Mouse (Mus musculus): Measurements from ENCODE around the gene Gm36028. TPM values are rescaled to one million over a fixed set of nuclear protein-coding genes. Genes with fewer than 3 reads are reported as not detected.
A peak's percentile ranks its signal among the peaks of the same experiment; 100 is the strongest.

Gm36028 gene
- polyA plus RNA-seq, 1 experiment from 2014 or later: 0.72 TPM

- H3K27me3 ChIP-seq (ENCODE audit: control insufficient read depth, insufficient read depth, low read length): no peaks in the 10 kb centered on the region
- no peak overlapping the region for H3K27ac ChIP-seq (ENCODE audit: low read length)
- no peak for ATAC-seq (ENCODE audit: insufficient read depth, low FRiP score)
- WGBS: 82% methylated on average over 12 of the region's 12 CpGs
- no peaks in the 10 kb centered on the region for H3K9me3 ChIP-seq (replicated peaks; ENCODE audit: control insufficient read depth, low read length)
- H3K4me1 ChIP-seq (ENCODE audit: control insufficient read depth, insufficient read depth, low read length): no peaks in the 10 kb centered on the region
- H3K36me3 ChIP-seq (ENCODE audit: control insufficient read depth, insufficient read depth, low read length): peaks cover 12% of the 10 kb centered on the region
- H3K4me2 ChIP-seq (ENCODE audit: low read depth, low read length): no peak overlapping the region
- no peak overlapping the region for H3K9ac ChIP-seq (ENCODE audit: low read length)
- no peak overlapping the region for H3K4me3 ChIP-seq (replicated peaks; ENCODE audit: low read length)
These were observed 36.0 kb downstream of the Gm36028 start for GRCm38 (mm10) chr16:37824778-37825505.

GRCm38 (mm10) chr16:37823949-37824348 lies 37.0 kb downstream of the Gm36028 start:
- Histone ChIP-seq H3K9me3 (replicated peaks; ENCODE audit: control insufficient read depth, low read length) (no peaks in the 10 kb centered on the region), H3K27ac (ENCODE audit: low read length) (no peak overlapping the region), H3K27me3 (ENCODE audit: control insufficient read depth, insufficient read depth, low read length) (no peaks in the 10 kb centered on the region), H3K4me3 (replicated peaks; ENCODE audit: low read length) (no peak overlapping the region), H3K9ac (ENCODE audit: low read length) (no peak overlapping the region), H3K4me1 (ENCODE audit: control insufficient read depth, insufficient read depth, low read length) (no peaks in the 10 kb centered on the region), H3K36me3 (ENCODE audit: control insufficient read depth, insufficient read depth, low read length) (peaks cover 9% of the 10 kb centered on the region), H3K4me2 (ENCODE audit: low read depth, low read length) (no peak overlapping the region)
- ATAC-seq (ENCODE audit: insufficient read depth, low FRiP score): no peak
- 79% methylated on average over 5 of the region's 5 CpGs for WGBS

- no peaks in the 10 kb centered on the region for H3K27me3 ChIP-seq (ENCODE audit: control insufficient read depth, insufficient read depth, low read length)
- no peak overlapping the region for H3K27ac ChIP-seq (ENCODE audit: low read length)
- H3K36me3 ChIP-seq (ENCODE audit: control insufficient read depth, insufficient read depth, low read length): peaks cover 6% of the 10 kb centered on the region
- H3K9ac ChIP-seq (ENCODE audit: low read length): no peak overlapping the region
- WGBS: 93% methylated on average over 4 of the region's 4 CpGs
- no peak for ATAC-seq (ENCODE audit: insufficient read depth, low FRiP score)
- no peak overlapping the region for H3K4me3 ChIP-seq (replicated peaks; ENCODE audit: low read length)
- peaks cover 15% of the 10 kb centered on the region for H3K4me1 ChIP-seq (ENCODE audit: control insufficient read depth, insufficient read depth, low read length)
- no peaks in the 10 kb centered on the region for H3K9me3 ChIP-seq (replicated peaks; ENCODE audit: control insufficient read depth, low read length)
- H3K4me2 ChIP-seq (ENCODE audit: low read depth, low read length): no peak overlapping the region
These were observed 43.0 kb downstream of the Gm36028 start for GRCm38 (mm10) chr16:37817986-37818385.

GRCm38 (mm10) chr16:37814383-37814971 lies 46.5 kb downstream of the Gm36028 start:
- Histone ChIP-seq H3K9me3 (replicated peaks; ENCODE audit: control insufficient read depth, low read length) (no peaks in the 10 kb centered on the region), H3K4me2 (ENCODE audit: low read depth, low read length) (no peak overlapping the region), H3K27ac (ENCODE audit: low read length) (peak overlapping the region; percentile 80), H3K36me3 (ENCODE audit: control insufficient read depth, insufficient read depth, low read length) (peaks cover 6% of the 10 kb centered on the region), H3K4me3 (replicated peaks; ENCODE audit: low read length) (no peak overlapping the region), H3K27me3 (ENCODE audit: control insufficient read depth, insufficient read depth, low read length) (no peaks in the 10 kb centered on the region), H3K4me1 (ENCODE audit: control insufficient read depth, insufficient read depth, low read length) (peaks cover 28% of the 10 kb centered on the region), H3K9ac (ENCODE audit: low read length) (no peak overlapping the region)
- peak; percentile 92 for ATAC-seq (ENCODE audit: insufficient read depth, low FRiP score)
- 19% methylated on average over 7 of the region's 7 CpGs for WGBS

- Histone ChIP-seq H3K27ac (ENCODE audit: low read length) (peak overlapping the region; percentile 80), H3K9me3 (replicated peaks; ENCODE audit: control insufficient read depth, low read length) (no peaks in the 10 kb centered on the region), H3K9ac (ENCODE audit: low read length) (no peak overlapping the region), H3K4me1 (ENCODE audit: control insufficient read depth, insufficient read depth, low read length) (peaks cover 35% of the 10 kb centered on the region), H3K4me2 (ENCODE audit: low read depth, low read length) (peak overlapping the region; percentile 1; the same call in 1 of the 2 replicates), H3K4me3 (replicated peaks; ENCODE audit: low read length) (no peak overlapping the region), H3K36me3 (ENCODE audit: control insufficient read depth, insufficient read depth, low read length) (peaks cover 5% of the 10 kb centered on the region), H3K27me3 (ENCODE audit: control insufficient read depth, insufficient read depth, low read length) (no peaks in the 10 kb centered on the region)
- ATAC-seq (ENCODE audit: insufficient read depth, low FRiP score): no peak
- WGBS: 33% methylated on average over 5 of the region's 5 CpGs
These were observed 47.1 kb downstream of the Gm36028 start for GRCm38 (mm10) chr16:37813691-37814382.

GRCm38 (mm10) chr16:37812474-37812886 lies 48.5 kb downstream of the Gm36028 start:
- H3K27ac ChIP-seq (ENCODE audit: low read length): no peak overlapping the region
- WGBS: 47% methylated on average over 9 of the region's 9 CpGs
- ATAC-seq (ENCODE audit: insufficient read depth, low FRiP score): no peak
- no peaks in the 10 kb centered on the region for H3K27me3 ChIP-seq (ENCODE audit: control insufficient read depth, insufficient read depth, low read length)
- no peak overlapping the region for H3K4me3 ChIP-seq (replicated peaks; ENCODE audit: low read length)
- no peaks in the 10 kb centered on the region for H3K9me3 ChIP-seq (replicated peaks; ENCODE audit: control insufficient read depth, low read length)
- no peaks in the 10 kb centered on the region for H3K36me3 ChIP-seq (ENCODE audit: control insufficient read depth, insufficient read depth, low read length)
- 0 out of 2 replicates have a peak overlapping the region, but pooled peaks have one; percentile 25 for H3K9ac ChIP-seq (ENCODE audit: low read length)
- peaks cover 39% of the 10 kb centered on the region for H3K4me1 ChIP-seq (ENCODE audit: control insufficient read depth, insufficient read depth, low read length)
- no peak overlapping the region for H3K4me2 ChIP-seq (ENCODE audit: low read depth, low read length)

GRCm38 (mm10) chr16:37811874-37812273 lies 49.1 kb downstream of the Gm36028 start:
- Histone ChIP-seq H3K4me3 (replicated peaks; ENCODE audit: low read length) (no peak overlapping the region), H3K4me2 (ENCODE audit: low read depth, low read length) (no peak overlapping the region), H3K9ac (ENCODE audit: low read length) (0 out of 2 replicates have a peak overlapping the region, but pooled peaks have one; percentile 25), H3K36me3 (ENCODE audit: control insufficient read depth, insufficient read depth, low read length) (no peaks in the 10 kb centered on the region), H3K9me3 (replicated peaks; ENCODE audit: control insufficient read depth, low read length) (no peaks in the 10 kb centered on the region), H3K27ac (ENCODE audit: low read length) (no peak overlapping the region; the same call in 1 of the 2 replicates), H3K27me3 (ENCODE audit: control insufficient read depth, insufficient read depth, low read length) (no peaks in the 10 kb centered on the region), H3K4me1 (ENCODE audit: control insufficient read depth, insufficient read depth, low read length) (peaks cover 39% of the 10 kb centered on the region)
- 78% methylated on average over 8 of the region's 8 CpGs for WGBS
- ATAC-seq (ENCODE audit: insufficient read depth, low FRiP score): no peak

- Histone ChIP-seq H3K27me3 (ENCODE audit: control insufficient read depth, insufficient read depth, low read length) (no peaks in the 10 kb centered on the region), H3K36me3 (ENCODE audit: control insufficient read depth, insufficient read depth, low read length) (0 out of 2 replicates have a peak, but pooled peaks cover 5% of the 10 kb centered on the region), H3K4me1 (ENCODE audit: control insufficient read depth, insufficient read depth, low read length) (peaks cover 45% of the 10 kb centered on the region), H3K9ac (ENCODE audit: low read length) (peak overlapping the region; percentile 29; the same call in 1 of the 2 replicates), H3K4me3 (replicated peaks; ENCODE audit: low read length) (no peak overlapping the region), H3K27ac (ENCODE audit: low read length) (peak overlapping the region; percentile 93), H3K9me3 (replicated peaks; ENCODE audit: control insufficient read depth, low read length) (0 out of 2 replicates have a peak, but pooled peaks cover 4% of the 10 kb centered on the region), H3K4me2 (ENCODE audit: low read depth, low read length) (peak overlapping the region; percentile 20; the same call in 1 of the 2 replicates)
- ATAC-seq (ENCODE audit: insufficient read depth, low FRiP score): no peak
- WGBS: 51% methylated on average over 6 of the region's 6 CpGs
These were observed 51.3 kb downstream of the Gm36028 start for GRCm38 (mm10) chr16:37809623-37809992.
